Mouse (Mus musculus) bone marrow macrophage, adult 2 months (primary cell): ENCODE data around the gene Unc45a. TPM values are rescaled to one million over a fixed set of nuclear protein-coding genes. Genes with fewer than 3 reads are reported as not detected.
"Not testable (repeated sequence)": the region's sequence is repeated elsewhere in the genome, so short reads cannot be mapped to it uniquely, and the experiment has no call there.

Experiments
- H3K27ac ChIP-seq: 2 replicates; pipeline ENCODE4 v1.5.1; 2012; ENCODE audit warnings: low read depth, low read length; ENCODE audit not compliant: insufficient read depth
- H3K4me1 ChIP-seq: 2 replicates; pipeline ENCODE4 v1.6.1; 2012; ENCODE audit warnings: low read length; ENCODE audit not compliant: control insufficient read depth, insufficient read depth
- H3K4me3 ChIP-seq: 2 replicates; pipeline ENCODE4 v1.5.1; 2012; ENCODE audit warnings: mild to moderate bottlenecking, low read length, moderate library complexity; ENCODE audit not compliant: insufficient read depth
- CTCF ChIP-seq: IDR thresholded peaks from 2 replicates; pipeline ENCODE4 v1.5.1; 2012; ENCODE audit warnings: low read depth, mild to moderate bottlenecking, low read length, moderate library complexity
- POLR2A ChIP-seq: IDR thresholded peaks from 2 replicates; pipeline ENCODE4 v1.6.1; 2012; ENCODE audit warnings: mild to moderate bottlenecking, low read depth, low read length, borderline replicate concordance
- polyA plus RNA-seq: library from polyadenylated mRNA; stranded (reverse); fragments of >200 nt; gene quantifications from 2 replicates; pipeline ENCODE4 v1.2.4, GENCODE M21; 2012; ENCODE audit not compliant: missing spikeins, insufficient read depth, insufficient read length

Gene Unc45a
- polyA plus RNA-seq, 1 experiment: 17.6 TPM

- H3K4me1 ChIP-seq: no peaks in the 10 kb centered on the region
- H3K4me3 ChIP-seq: no peak overlapping the region
- no peak overlapping the region for H3K27ac ChIP-seq
- TF ChIP-seq CTCF (no peak), POLR2A (no peak)
Observed at GRCm38 (mm10) chr7:80330278-80330677, 10.5 kb downstream of the Unc45a start.

- TF ChIP-seq POLR2A (no peak), CTCF (no peak)
- H3K27ac ChIP-seq: no peak overlapping the region
- H3K4me1 ChIP-seq: peaks cover 8% of the 10 kb centered on the region
- H3K4me3 ChIP-seq: no peak overlapping the region
Observed at GRCm38 (mm10) chr7:80326076-80326475, 14.7 kb downstream of the Unc45a start.

GRCm38 (mm10) chr7:80325292-80325868, 15.4 kb downstream of the Unc45a start:
- no peak overlapping the region for H3K27ac ChIP-seq
- no peak overlapping the region for H3K4me3 ChIP-seq
- TF ChIP-seq POLR2A (no peak), CTCF (no peak)
- peaks cover 8% of the 10 kb centered on the region for H3K4me1 ChIP-seq

GRCm38 (mm10) chr7:80324816-80325119, 16.0 kb downstream of the Unc45a start:
- peak overlapping the region; percentile 70; the same call in 1 of the 2 replicates for H3K4me3 ChIP-seq

GRCm38 (mm10) chr7:80324043-80324815, 16.6 kb downstream of the Unc45a start, which contains the start of gene Rccd1:
TSS of gene Rccd1 (minus strand) at chr7:80324454.
- TF ChIP-seq CTCF (no peak), POLR2A (no peak)
- peak within 1 kb of the TSS; percentile 37 for H3K27ac ChIP-seq
- peak within 1 kb of the TSS; percentile 70 for H3K4me3 ChIP-seq
- peaks cover 8% of the 10 kb centered on the region for H3K4me1 ChIP-seq

More at GRCm38 (mm10) chr7:80324816-80325119, 16.0 kb downstream of the Unc45a start:
- H3K27ac ChIP-seq, H3K4me1 ChIP-seq: not testable (repeated sequence)

- TF ChIP-seq POLR2A (no peak), CTCF (no peak)
- peak overlapping the region; percentile 70 for H3K4me3 ChIP-seq
- no peak overlapping the region for H3K27ac ChIP-seq
Observed at GRCm38 (mm10) chr7:80323336-80323735, 17.5 kb downstream of the Unc45a start.

GRCm38 (mm10) chr7:80319846-80320496, 20.8 kb downstream of the Unc45a start:
- Histone ChIP-seq H3K4me1 (peaks cover 7% of the 10 kb centered on the region), H3K4me3 (no peak overlapping the region), H3K27ac (no peak overlapping the region)
- TF ChIP-seq POLR2A (no peak), CTCF (no peak)

More at GRCm38 (mm10) chr7:80323336-80323735, 17.5 kb downstream of the Unc45a start:
- peaks cover 8% of the 10 kb centered on the region for H3K4me1 ChIP-seq

GRCm38 (mm10) chr7:80318670-80319069, 22.1 kb downstream of the Unc45a start:
- Histone ChIP-seq H3K27ac (no peak overlapping the region), H3K4me3 (no peak overlapping the region), H3K4me1 (peaks cover 6% of the 10 kb centered on the region)
- TF ChIP-seq POLR2A: no peak
- TF ChIP-seq CTCF: no peak

- Histone ChIP-seq H3K27ac (no peak overlapping the region), H3K4me3 (no peak overlapping the region), H3K4me1 (no peaks in the 10 kb centered on the region)
- TF ChIP-seq POLR2A (no peak), CTCF (no peak)
Observed at GRCm38 (mm10) chr7:80317439-80318115, 23.2 kb downstream of the Unc45a start.
